Mouse (Mus musculus) heart, adult 2 months (tissue): ENCODE results near the gene Rapgef2. TPM values are rescaled to one million over a fixed set of nuclear protein-coding genes. Genes with fewer than 3 reads are reported as not detected.

Experiments
- DNase-seq, 2 experiments: peaks; one replicate each; pipeline ENCODE4 v3.0.0; 2021
- H3K27ac ChIP-seq: fragments of 200-600 bp; 2 replicates; pipeline ENCODE4 v1.8.1; 2022
- H3K27me3 ChIP-seq: fragments of 200-500 bp; 2 replicates; pipeline ENCODE4 v1.6.1; 2012; ENCODE audit warnings: mild to moderate bottlenecking, low read length, inconsistent platforms, mixed read lengths; ENCODE audit not compliant: control insufficient read depth, insufficient read depth
- H3K36me3 ChIP-seq: fragments of 200-500 bp; 2 replicates; pipeline ENCODE4 v1.6.1; 2012; ENCODE audit warnings: low read length, inconsistent platforms; ENCODE audit not compliant: control insufficient read depth, insufficient read depth
- H3K4me1 ChIP-seq: fragments of 200-500 bp; 2 replicates; pipeline ENCODE4 v1.6.1; 2011; ENCODE audit warnings: low read length; ENCODE audit not compliant: control insufficient read depth, insufficient read depth
- H3K4me3 ChIP-seq: fragments of 200-600 bp; 2 replicates; pipeline ENCODE4 v1.8.1; 2022
- H3K79me2 ChIP-seq: fragments of 200-500 bp; replicated peaks from 2 replicates; pipeline ENCODE4 v1.6.1; 2012; ENCODE audit warnings: mild to moderate bottlenecking, inconsistent platforms, low read length, moderate library complexity, mixed read lengths; ENCODE audit not compliant: control insufficient read depth, insufficient read depth
- H3K9ac ChIP-seq: fragments of 200-500 bp; 2 replicates; pipeline ENCODE4 v1.6.1; 2012; ENCODE audit warnings: low read depth, mild to moderate bottlenecking, control low read depth, inconsistent platforms, low read length, mixed read lengths
- CTCF ChIP-seq: fragments of 200-600 bp; IDR thresholded peaks from 2 replicates; pipeline ENCODE4 v1.8.1; 2022; ENCODE audit warnings: antibody characterized with exemption, mild to moderate bottlenecking, moderate library complexity
- EP300 ChIP-seq: fragments of 200-500 bp; IDR thresholded peaks from 2 replicates; pipeline ENCODE4 v1.6.1; 2011; ENCODE audit warnings: low read depth, low read length, control low read depth; ENCODE audit not compliant: insufficient read depth
- POLR2A ChIP-seq: fragments of 200-500 bp; IDR thresholded peaks from 2 replicates; pipeline ENCODE4 v1.6.1; 2011; ENCODE audit warnings: mild to moderate bottlenecking, low read depth, low read length, control low read depth; ENCODE audit not compliant: insufficient read depth
- WGBS: fragments of 180-500 bp; shearing (Covaris S2); methylation state at CpG from one replicate; pipeline ENCODE4 v1.1.7; 2018; 5-methylcytosine and 5-hydroxymethylcytosine counted together
- intact Hi-C: fragments of 180-260 bp; cut with DNase I; formaldehyde crosslinking; loops from one replicate; pipeline ENCODE4 v1.15.1; 2025
- polyA plus RNA-seq: library from polyadenylated mRNA; depleted of rRNA; stranded (reverse); fragments of >200 nt; gene quantifications from 2 replicates; pipeline ENCODE4 v1.2.3, GENCODE M21; 2012
- total RNA-seq, 2 experiments: library from RNA; stranded (reverse); gene quantifications; 2 replicates each; pipeline ENCODE4 v1.2.3; 2021

The Rapgef2 gene
- total and polyA plus RNA-seq, 3 experiments: 10.6 to 36.2 (median 31.7) TPM

GRCm38 (mm10) chr3:79028153-79028878 is 258.0 kb downstream of the Rapgef2 start:
- H3K27ac ChIP-seq: no peak overlapping the region
- H3K4me3 ChIP-seq: no peak overlapping the region
- H3K4me1 ChIP-seq: peaks cover 5% of the 10 kb centered on the region
- no peak overlapping the region for H3K9ac ChIP-seq
- TF ChIP-seq EP300 (no peak), POLR2A (no peak), CTCF (no peak)
- no peaks in the 10 kb centered on the region for H3K27me3 ChIP-seq
- intact Hi-C loops: loop anchor here (5.0 kb wide), 1 partner anchor 66 kb away; no protein-coding TSS in a partner anchor
- DNase-seq: no peak
- WGBS: 41% methylated on average over 14 of the region's 14 CpGs
- no peaks in the 10 kb centered on the region for H3K36me3 ChIP-seq
- no peaks in the 10 kb centered on the region for H3K79me2 ChIP-seq

GRCm38 (mm10) chr3:79025983-79026382 is 260.3 kb downstream of the Rapgef2 start:
- WGBS: 48% methylated on average over 3 of the region's 3 CpGs
- Histone ChIP-seq H3K4me1 (peaks cover 5% of the 10 kb centered on the region), H3K79me2 (no peaks in the 10 kb centered on the region), H3K4me3 (no peak overlapping the region), H3K9ac (no peak overlapping the region), H3K27me3 (no peaks in the 10 kb centered on the region), H3K27ac (no peak overlapping the region; the same call in 1 of the 2 replicates), H3K36me3 (no peaks in the 10 kb centered on the region)
- intact Hi-C loops: loop anchor here (5.0 kb wide), 1 partner anchor 64 kb away; no protein-coding TSS in a partner anchor
- no peak for DNase-seq
- no peak for TF ChIP-seq POLR2A
- TF ChIP-seq EP300: no peak
- TF ChIP-seq CTCF: no peak

- no peaks in the 10 kb centered on the region for H3K79me2 ChIP-seq
- no peaks in the 10 kb centered on the region for H3K27me3 ChIP-seq
- no peaks in the 10 kb centered on the region for H3K36me3 ChIP-seq
- intact Hi-C loops: no loop called here
- 23% methylated on average over 6 of the region's 6 CpGs for WGBS
- DNase-seq: no peak
- H3K4me3 ChIP-seq: no peak overlapping the region
- peaks cover 5% of the 10 kb centered on the region for H3K4me1 ChIP-seq
- TF ChIP-seq POLR2A (no peak), EP300 (no peak)
- peak overlapping the region; percentile 59 for H3K27ac ChIP-seq
- no peak overlapping the region for H3K9ac ChIP-seq
These were observed 262.5 kb downstream of the Rapgef2 start for GRCm38 (mm10) chr3:79023735-79024328.

GRCm38 (mm10) chr3:79022690-79023089 is 263.6 kb downstream of the Rapgef2 start:
- no peaks in the 10 kb centered on the region for H3K79me2 ChIP-seq
- H3K9ac ChIP-seq: no peak overlapping the region
- H3K27me3 ChIP-seq: no peaks in the 10 kb centered on the region
- H3K36me3 ChIP-seq: no peaks in the 10 kb centered on the region
- DNase-seq: no peak
- 82% methylated on average over 4 of the region's 4 CpGs for WGBS
- peaks cover 5% of the 10 kb centered on the region for H3K4me1 ChIP-seq
- TF ChIP-seq POLR2A: no peak
- no peak for TF ChIP-seq CTCF
- no peak for TF ChIP-seq EP300
- H3K4me3 ChIP-seq: no peak overlapping the region
- H3K27ac ChIP-seq: no peak overlapping the region; the same call in 1 of the 2 replicates
- intact Hi-C loops: no loop called here

- DNase-seq: no peak
- Histone ChIP-seq H3K27me3 (no peaks in the 10 kb centered on the region), H3K36me3 (no peaks in the 10 kb centered on the region), H3K79me2 (no peaks in the 10 kb centered on the region), H3K4me3 (no peak overlapping the region), H3K4me1 (no peaks in the 10 kb centered on the region), H3K9ac (no peak overlapping the region), H3K27ac (no peak overlapping the region)
- WGBS: 65% methylated on average over 4 of the region's 4 CpGs
- intact Hi-C loops: no loop called here
- TF ChIP-seq EP300 (no peak), POLR2A (no peak), CTCF (no peak)
These were observed 268.9 kb downstream of the Rapgef2 start for GRCm38 (mm10) chr3:79017440-79017839.

GRCm38 (mm10) chr3:79016830-79017229 is 269.5 kb downstream of the Rapgef2 start:
- WGBS: 90% methylated on average over 9 of the region's 9 CpGs
- no peak overlapping the region for H3K27ac ChIP-seq
- intact Hi-C loops: no loop called here

More at GRCm38 (mm10) chr3:79016830-79017229, 269.5 kb downstream of the Rapgef2 start:
- TF ChIP-seq POLR2A (no peak), EP300 (no peak), CTCF (peak; percentile 29; the same call in 1 of the 2 replicates)
- H3K4me3 ChIP-seq: no peak overlapping the region
- no peaks in the 10 kb centered on the region for H3K27me3 ChIP-seq
- H3K79me2 ChIP-seq: no peaks in the 10 kb centered on the region
- H3K9ac ChIP-seq: no peak overlapping the region
- no peaks in the 10 kb centered on the region for H3K4me1 ChIP-seq
- H3K36me3 ChIP-seq: no peaks in the 10 kb centered on the region
- DNase-seq: no peak
